Mouse (Mus musculus): ENCODE data around the gene Olfr1122.
"Not testable (repeated sequence)": the region's sequence is repeated elsewhere in the genome, so short reads cannot be mapped to it uniquely, and the experiment has no call there.

Olfr1122 gene

GRCm38 (mm10) chr2:87385549-87385948, at the start of gene Olfr1122:
Olfr1122 (plus strand) TSS chr2:87385849.
- no peak for DNase-seq (ENCODE audit: low read depth, low spot score)

- no peak for DNase-seq (ENCODE audit: low read depth, low spot score)
Observed at GRCm38 (mm10) chr2:87354515-87354914, 31.1 kb upstream of the Olfr1122 start, which contains the start of gene Olfr1120. Olfr1120 (plus strand) TSS chr2:87354815.

GRCm38 (mm10) chr2:87360121-87360520, 25.5 kb upstream of the Olfr1122 start:
- not testable (repeated sequence) for DNase-seq (ENCODE audit: low read depth, low spot score)

GRCm38 (mm10) chr2:87369595-87369994, 16.1 kb upstream of the Olfr1122 start, which contains the start of gene Olfr1121:
Olfr1121 (plus strand) TSS chr2:87369895.
- no peak for DNase-seq (ENCODE audit: low read depth, low spot score)

GRCm38 (mm10) chr2:87371726-87372125, 13.9 kb upstream of the Olfr1122 start:
- DNase-seq (ENCODE audit: low read depth, low spot score) = no peak

- no peak for DNase-seq (ENCODE audit: low read depth, low spot score)
Observed at GRCm38 (mm10) chr2:87383935-87384334, 1.7 kb upstream of the Olfr1122 start.

- not testable (repeated sequence) for DNase-seq (ENCODE audit: low read depth, low spot score)
Observed at GRCm38 (mm10) chr2:87393605-87394004, 8.0 kb downstream of the Olfr1122 start.

GRCm38 (mm10) chr2:87394686-87395085, 9.0 kb downstream of the Olfr1122 start:
- DNase-seq (ENCODE audit: low read depth, low spot score) = not testable (repeated sequence)

- DNase-seq (ENCODE audit: low read depth, low spot score) = no peak
Observed at GRCm38 (mm10) chr2:87416335-87416734, 30.7 kb downstream of the Olfr1122 start, which contains the start of gene Olfr1123. Olfr1123 (plus strand) TSS chr2:87416635.

GRCm38 (mm10) chr2:87429975-87430374, 44.3 kb downstream of the Olfr1122 start, which contains the start of gene Olfr1124:
Olfr1124 (plus strand) TSS chr2:87430275.
- no peak for DNase-seq (ENCODE audit: low read depth, low spot score)

GRCm38 (mm10) chr2:87437731-87438130, 52.1 kb downstream of the Olfr1122 start:
- DNase-seq (ENCODE audit: low read depth, low spot score) = no peak
